Mouse (Mus musculus) v-Abl transformed pro-B cells (cell line): ENCODE data around the gene Tll2.

Experiments
- in situ Hi-C, 2 experiments: fragments of 400-800 bp; cut with MboI; formaldehyde crosslinking; loops; one replicate each; pipeline ENCODE4 v1.15.1; 2025; ENCODE audit not compliant: unreplicated experiment in 2 of 2

Gene Tll2

DNA sequence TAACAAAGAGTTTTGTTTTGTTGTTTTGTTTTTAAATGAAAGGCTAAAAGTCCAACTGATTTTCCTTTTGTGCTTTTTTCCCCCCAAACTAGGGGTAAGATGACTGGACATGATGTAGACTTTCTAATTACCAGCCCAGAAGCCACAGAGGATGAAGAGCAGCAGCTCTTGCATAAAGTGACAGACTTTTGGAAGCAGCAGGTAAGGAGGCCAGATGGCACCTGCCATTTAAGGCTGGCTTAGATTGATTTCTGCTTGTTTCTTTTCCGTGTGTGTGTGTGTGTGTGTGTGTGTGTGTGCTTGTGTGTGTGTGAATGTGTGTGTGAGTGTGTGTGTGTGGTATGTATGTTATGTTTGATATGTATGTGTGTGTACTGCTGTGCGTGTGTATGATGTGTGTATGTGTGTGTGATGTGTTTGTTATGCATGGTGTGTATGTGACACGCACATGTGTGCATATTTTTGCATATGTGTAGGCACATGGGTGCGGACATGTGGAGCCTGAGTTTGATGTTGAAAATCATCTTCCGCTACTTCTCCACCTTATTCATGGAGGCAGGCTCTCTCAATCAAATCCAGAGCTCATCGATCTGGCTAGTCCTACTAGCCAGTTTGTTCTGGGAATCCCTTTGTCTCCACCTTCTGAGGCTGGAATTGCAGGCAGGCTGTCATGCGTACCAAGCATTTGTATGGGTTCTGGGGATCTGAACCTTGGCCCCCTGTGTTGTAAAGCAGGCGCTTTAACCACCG is 159.0 kb downstream of the Tll2 start:
- in situ Hi-C loops = no loop called here

DNA sequence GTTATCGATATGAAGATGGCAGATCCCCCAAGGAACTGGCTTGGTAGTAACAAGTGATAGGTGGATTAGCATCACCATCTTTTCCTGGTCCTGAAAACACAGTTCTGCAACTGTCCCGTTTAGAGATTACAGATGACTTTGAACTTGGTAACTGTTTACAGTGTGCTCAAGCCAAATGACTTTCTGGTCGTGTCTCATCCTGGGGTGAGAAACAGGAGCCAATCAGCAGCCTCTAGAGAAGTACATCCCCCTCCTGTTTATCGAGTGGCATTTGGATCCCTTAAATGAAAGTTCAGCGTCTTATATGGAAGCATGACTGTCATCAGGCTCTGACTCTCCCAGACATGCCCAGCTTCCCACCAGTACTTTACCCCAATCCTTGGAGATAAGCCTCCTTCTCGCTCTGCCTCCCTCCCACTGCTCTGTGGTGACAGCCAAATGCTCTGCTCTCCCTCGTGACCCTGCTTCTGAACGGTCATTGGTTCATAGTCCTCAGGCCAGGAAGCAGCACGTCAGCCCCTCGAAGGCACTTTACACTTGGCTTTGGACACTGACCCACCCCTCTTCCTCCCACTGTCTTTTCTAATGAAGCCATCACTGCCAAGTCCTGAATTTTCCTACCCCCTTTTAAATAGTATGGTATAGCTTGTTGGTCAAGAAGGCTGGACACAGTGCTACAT is 161.4 kb downstream of the Tll2 start:
- in situ Hi-C loops = no loop called here

DNA sequence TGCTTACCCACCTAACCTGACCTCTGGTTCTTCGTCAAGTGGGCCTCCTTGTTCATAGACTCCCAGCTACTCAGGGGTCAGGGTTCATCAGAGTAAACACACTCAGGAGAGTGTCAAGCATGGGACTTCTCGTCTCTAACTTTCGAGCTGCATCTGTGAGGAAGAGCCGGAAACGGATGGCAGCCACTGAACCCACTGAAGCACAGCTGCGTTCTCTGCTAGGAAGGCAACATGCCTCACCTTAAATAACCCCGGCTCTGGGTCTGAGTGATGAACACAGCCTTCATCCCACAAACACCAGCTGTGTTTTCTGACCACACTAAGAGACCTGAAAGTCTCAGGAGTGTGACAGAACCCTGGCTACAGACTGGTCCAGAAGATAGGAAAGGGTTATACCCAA is 167.5 kb downstream of the Tll2 start:
- in situ Hi-C loops = no loop called here

DNA sequence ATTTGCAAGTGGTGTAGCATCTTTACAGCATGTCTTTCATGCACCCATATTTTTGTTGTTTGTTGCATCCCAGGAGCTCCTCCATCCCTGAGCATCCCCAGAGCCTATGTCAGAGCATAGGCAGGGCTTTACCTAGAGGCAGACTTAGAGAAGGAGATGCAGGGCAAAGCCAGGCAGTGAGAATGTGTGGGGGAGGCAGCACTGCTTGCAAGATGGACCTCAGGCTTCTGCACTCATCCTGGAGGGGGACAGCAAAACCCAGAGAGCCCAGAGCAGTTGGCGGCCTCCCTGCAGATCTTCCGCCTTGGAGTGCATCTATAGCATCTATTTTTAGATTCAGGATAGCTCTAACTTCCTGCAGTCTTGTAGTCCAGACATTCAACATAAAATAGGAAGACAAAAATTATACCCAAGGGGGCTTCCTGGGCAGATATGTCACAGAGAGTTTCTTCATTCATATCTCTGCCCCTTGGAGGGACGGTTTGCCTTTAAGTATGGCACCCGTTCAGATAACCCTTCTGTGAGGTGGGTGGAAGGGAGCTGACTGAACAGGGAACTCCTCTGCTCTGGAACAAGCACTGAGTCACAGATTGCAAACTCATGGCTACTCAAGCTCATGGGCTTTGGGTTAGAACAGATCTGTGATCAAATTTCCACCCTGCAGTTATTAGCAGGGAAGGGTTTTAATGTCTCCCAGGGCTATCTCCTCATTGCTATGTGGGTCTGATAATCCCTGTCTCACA is 170.7 kb downstream of the Tll2 start:
- in situ Hi-C loops = no loop called here
